Mouse (Mus musculus): ENCODE results near the gene Bola2.

DNA sequence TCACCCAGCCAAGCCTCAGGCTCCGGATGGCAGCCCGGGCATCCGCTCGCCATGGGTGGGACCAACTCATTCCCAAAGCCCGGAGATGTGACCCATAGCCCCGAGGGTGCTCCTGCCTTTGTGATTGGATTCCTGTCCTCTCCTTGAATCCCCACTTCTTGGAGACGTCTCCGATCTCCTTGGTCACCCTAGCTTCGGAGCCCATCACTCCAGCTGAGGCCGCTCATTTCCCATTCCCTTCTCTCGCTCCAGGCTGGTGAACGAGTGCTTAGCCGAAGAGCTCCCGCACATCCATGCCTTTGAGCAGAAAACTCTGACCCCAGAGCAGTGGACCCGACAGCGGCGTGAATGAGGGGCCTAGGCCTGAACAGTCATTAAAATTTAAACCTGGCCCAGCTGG, 1.1 kb downstream of the Bola2 start:
- no peak for TF ChIP-seq CTCF (IDR thresholded peaks at IDR 0.05; ENCODE audit: control insufficient read depth, insufficient read depth, low read length)
- no peak for TF ChIP-seq POLR2A (IDR thresholded peaks at IDR 0.05; ENCODE audit: borderline replicate concordance, control insufficient read depth, low read depth, low read length)

Data from bone marrow, adult 2 months (tissue).